Mouse (Mus musculus) MEL-GATA-1-ER (cell line): ENCODE results near the gene Tnfrsf13c.

ENCODE experiments used
- DNase-seq: peaks from one replicate; pipeline ENCODE4 v3.0.0-alpha.2; 2012; ENCODE audit warnings: low read depth; ENCODE audit errors: extremely low read depth

Gene Tnfrsf13c

DNA sequence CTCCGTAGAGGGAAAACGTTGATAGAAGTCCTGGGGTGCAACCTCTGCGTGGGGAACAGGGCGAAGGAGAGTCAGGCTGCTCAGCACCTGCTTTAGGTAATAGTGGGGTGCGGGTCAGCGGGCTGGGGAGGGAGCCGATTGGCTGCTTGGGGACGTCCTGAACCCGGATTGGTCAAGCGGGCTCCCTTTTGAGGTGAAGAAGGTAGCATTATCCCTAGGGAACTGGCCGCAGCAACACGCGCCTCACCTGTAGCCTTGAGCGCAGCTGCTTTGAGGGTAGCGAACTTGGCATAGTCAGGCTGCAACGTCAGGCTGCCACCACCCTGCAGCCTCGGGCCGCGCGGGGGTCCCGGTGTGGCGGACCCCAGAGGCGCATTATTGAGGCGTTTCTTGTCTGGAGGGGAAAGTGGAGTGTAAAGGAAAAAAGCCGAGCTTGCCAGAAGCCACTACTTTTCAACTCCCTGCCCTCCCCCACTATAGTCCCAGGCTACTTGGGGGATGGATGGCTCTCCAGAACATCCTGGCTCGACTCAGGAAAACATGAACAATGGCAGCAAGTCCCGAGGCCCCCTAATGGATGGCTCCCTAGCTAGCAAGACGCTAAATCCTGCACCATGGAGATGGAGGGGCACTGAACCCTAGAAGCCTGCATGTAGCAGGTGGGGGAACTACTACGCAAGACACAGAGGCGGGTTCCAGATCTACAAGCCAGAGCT lies 16.5 kb downstream of the Tnfrsf13c start:
- DNase-seq: no peak

DNA sequence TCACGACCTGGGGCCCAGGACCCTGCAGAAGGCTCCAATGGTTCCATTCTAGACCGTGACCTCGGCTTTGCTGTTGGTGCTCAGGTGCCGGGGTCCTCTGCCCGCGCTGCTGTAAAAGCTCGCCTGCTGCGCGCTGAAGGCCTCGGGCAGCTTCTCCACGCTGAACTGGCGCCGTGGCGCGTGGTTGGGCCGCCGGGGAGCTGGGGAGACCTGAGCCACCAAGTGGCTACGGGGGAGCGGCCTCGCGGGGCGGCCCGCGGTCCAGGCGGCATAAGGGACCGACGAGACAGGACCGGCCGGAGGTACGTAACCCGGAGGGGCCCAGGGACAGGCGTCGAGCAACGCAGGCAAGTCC lies 17.1 kb downstream of the Tnfrsf13c start:
- no peak for DNase-seq

DNA sequence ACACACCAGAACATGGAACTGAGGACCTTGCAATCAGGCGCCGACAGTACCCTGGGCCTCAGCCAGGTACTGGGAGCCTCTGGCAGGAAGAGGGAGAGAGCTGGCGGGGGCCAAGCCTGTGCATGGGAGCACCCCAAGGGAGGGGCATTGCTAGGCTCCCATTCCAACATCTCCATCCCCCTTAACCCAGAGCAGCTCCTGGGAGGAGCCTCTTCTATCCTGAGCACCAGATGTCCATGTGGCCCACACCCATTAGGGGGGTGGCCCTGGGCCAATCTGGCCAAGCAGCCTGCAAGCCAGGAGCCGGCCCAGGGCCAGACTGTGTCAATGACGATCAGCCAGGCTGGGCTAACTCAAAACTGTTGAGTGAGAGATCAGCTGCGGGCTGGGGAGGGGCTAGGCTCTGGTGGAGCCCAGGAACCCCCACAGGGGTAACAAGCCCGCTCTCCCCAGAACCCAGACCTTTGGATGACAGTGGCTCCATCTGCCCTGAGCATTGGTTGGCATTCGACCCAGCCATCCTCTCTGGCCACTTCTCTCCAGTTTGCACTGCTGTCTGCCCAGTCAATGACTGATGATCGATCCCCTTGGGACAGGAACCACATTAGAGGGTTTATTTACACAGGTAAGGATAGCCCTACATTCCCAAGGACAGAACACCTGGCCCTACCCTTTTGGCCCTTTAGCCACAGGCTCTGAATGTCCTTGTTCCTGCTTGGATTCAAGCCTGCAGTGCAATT lies 17.6 kb downstream of the Tnfrsf13c start:
- DNase-seq: no peak

DNA sequence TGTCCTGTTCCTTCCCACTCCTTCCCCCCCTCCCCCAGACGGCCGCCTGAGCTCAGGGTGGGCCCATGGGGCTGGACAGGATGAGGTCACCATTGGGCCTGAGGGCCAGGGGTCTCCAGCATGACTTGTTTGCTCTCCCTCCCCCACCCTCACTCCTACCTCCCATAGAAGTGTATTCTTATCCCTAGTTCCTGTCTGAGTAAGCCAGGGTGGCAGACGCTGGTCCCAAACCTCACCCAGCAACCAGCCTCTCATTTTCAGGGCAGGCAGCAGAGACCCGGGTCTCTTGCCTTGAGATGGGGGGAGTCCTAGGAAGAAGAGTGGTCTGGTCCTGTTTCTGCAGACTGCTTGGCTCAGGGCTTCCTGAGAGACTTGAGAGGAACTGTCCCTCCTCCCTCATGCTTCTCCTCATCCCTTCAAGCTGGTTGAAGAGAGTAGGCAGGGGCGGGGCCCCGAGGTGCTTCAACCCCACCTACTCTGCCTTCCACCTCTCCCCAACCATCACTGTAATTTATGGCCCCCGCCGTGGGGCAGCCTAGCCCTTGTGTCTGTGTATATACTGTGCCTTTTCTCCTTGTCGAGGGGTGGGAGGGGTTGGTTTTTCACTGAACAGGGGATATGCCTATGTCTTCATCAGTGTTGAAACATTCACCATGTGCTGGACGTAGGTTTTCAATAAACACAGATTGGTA lies 19.3 kb downstream of the Tnfrsf13c start:
- DNase-seq: no peak

DNA sequence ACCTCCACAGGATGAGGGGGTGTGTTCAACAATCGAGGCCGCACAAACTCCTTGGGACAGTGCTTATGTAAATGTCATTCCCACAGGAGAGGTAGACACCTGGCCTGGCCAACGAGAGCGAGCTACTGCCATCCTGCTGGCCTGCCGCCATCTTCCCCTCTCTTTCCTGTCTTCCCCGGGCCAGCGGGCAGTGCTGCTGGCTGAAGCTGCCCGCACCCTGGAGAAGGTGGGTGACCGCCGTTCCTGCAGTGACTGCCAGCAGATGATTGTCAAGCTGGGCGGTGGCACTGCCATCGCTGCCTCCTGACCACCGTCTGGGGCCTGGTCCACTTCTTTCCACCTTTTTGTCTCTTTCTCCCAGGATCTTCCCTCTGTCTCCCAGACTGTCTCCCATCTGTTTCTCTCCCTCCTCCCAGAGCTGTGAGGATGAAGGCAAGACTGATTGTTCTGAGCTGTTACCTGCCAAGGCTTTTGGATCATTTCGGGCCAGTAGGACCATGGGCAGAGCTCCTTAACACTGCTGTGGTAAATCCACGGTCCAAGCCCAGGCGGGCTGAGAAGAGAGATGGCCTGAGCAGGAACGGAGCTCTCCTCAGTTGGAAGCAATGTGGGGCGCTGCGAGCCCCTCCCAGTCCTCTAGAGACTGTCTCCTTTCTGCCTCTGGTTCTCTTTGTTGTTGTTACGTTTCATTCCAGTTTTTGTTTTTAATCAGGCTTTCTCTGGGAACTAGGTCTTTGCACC lies 20.4 kb downstream of the Tnfrsf13c start:
- DNase-seq: no peak

DNA sequence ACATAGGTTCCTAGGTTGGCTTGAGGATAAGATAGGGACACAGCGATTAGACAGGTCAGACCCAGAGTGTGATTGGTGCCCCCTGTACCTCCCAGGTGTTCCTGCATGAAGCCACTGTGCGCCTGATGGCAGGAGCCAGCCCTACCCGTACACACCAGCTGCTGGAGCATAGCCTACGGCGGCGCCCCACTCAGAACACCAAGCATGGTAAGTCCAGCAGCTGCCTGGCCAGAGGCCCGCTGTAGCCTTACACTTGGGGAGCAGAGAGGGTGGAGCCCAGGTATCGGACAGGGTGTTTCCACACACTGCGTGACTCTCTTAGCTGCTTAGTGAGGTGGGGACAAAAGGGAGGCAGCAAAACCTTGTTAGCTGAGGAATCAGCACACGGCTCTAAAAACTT lies 21.1 kb downstream of the Tnfrsf13c start:
- no peak for DNase-seq

DNA sequence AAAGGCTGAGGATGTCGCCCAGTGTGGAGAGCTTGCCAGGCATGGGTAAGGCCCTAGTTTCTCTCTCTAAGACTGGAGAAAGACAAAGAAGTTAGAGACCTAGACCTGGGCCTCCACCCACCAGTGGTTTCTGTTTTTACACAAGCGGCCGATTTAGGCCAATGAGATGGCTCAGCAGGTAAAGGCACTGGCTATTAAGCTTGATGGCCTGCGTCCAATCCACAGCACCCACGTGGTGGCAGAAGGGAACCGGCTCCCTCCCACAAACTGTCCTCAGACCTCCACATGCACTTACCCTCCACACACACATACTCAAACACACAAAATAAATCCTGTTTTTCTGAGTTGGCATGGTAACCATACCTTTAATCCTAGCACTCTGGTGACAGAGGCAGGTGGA lies 22.1 kb downstream of the Tnfrsf13c start:
- no peak for DNase-seq

DNA sequence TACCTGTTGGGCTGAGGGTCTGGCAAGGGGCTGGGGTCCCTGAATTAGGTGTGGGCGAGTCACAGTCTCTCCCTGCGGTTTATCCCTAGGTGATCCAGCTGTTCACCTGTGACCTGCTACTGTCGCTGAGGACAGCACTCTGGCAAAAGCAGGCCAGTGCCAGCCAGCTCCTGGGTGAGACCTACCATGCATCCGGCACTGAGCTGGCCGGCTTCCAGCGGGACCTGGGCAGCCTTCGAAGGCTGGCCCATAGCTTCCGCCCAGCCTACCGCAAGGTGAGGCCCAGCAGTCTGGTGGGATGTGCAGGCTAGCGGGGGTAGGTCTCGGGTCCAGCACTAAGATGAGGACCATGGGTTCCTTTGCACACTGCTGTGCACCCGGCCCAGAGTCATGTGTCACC lies 24.6 kb downstream of the Tnfrsf13c start:
- DNase-seq: no peak

DNA sequence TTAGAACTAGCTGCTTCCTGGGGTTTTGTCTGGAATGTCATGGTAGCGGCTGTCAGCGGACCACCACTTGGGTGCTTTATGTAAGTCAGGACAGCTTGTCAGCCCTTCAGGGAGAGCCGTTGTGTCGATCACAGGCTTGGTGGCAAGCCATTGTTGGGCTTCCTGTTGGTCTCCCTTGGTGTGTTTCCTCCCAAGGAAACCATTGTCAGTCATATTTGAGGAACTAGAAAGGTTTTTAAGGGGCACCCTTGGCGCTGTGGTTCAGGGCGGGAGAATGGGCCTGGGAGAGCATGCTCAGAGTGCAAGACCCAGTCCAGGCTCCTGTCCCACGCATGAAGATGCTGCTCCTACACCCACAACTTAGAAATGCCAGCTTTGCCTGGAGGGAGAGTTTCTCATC lies 25.8 kb downstream of the Tnfrsf13c start:
- DNase-seq: no peak

DNA sequence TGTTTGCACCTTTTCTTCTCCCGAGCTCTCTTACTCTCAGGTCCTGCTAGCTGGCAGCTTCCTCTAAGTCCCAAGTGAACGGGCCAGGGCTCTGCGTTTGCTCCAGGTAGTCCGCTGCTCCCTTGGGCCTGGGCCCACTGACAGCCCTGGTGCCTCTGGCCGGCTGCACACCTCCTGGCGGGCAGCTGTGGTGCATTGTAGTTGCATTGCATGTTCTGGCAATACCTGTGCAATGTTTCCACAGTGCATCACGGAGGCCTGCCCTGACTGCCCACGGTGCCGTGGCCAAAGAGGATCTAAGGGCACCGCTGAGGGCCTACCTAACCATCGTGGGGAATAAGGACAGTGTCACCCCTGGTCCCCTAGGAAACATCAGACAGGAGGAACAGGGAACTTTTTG lies 26.2 kb downstream of the Tnfrsf13c start:
- no peak for DNase-seq

DNA sequence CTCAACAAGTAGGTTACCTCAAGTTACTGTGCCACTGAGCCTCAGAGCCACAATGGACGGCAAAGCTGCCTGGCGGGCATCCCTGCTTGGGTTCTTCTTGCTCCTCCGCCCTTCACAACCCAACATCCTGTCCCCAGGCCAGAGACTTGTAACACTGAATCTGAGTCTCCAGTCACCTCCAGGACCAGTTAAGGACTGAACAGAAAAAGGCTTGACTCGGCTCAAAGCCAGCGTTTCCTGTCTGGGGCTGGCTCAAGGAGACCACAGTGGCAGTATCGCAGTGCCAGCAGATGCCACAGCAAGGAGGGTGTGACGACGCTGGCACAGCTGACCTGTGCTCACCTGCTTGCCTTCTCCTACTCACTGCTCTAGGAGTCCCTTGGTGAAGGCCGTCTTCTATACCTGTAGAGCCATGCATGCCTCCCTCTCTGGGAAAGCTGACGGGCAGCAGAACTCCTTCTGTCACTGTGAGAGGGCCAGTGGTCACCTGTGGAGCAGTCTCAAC lies 26.9 kb downstream of the Tnfrsf13c start:
- DNase-seq: no peak

DNA sequence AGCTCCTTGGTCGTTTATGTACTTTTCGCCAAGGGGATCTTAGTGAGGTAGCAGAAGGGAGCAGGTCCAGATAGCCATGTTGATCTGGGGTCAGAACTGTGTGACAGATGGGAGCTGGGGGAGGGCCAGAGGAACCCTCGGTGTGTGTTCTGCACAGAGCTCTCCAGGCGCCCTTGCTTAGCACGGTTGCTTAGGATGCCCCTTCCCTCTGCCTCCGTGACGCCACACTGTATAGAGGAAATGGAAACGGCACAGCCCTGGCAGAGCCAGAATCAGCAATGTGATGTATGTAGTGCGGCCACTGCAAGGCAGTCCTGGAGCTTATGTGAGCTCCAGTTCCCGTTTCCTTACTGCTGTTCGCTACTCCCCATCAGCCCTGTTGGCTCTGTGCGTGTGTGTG lies 27.9 kb downstream of the Tnfrsf13c start:
- DNase-seq: no peak

DNA sequence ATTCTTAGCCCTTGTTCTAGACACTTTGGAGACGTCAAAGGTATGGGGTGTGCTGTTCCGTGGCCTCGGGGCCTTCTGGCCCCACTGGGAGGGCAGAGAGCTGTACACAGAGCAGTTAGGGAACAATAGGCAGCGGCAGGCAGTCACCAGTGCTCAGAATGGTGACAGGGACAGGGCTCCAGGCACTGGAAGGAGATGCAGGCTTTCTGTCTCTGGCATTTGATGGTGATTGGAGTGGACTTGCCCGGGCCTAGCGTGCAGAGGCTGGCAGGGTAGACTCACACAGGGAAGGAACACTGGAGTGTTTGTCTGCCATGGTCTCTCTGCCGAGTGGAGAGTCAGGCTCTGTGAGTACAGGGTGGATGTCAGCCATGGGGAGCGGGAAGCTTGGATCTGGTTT lies 31.6 kb downstream of the Tnfrsf13c start:
- no peak for DNase-seq

DNA sequence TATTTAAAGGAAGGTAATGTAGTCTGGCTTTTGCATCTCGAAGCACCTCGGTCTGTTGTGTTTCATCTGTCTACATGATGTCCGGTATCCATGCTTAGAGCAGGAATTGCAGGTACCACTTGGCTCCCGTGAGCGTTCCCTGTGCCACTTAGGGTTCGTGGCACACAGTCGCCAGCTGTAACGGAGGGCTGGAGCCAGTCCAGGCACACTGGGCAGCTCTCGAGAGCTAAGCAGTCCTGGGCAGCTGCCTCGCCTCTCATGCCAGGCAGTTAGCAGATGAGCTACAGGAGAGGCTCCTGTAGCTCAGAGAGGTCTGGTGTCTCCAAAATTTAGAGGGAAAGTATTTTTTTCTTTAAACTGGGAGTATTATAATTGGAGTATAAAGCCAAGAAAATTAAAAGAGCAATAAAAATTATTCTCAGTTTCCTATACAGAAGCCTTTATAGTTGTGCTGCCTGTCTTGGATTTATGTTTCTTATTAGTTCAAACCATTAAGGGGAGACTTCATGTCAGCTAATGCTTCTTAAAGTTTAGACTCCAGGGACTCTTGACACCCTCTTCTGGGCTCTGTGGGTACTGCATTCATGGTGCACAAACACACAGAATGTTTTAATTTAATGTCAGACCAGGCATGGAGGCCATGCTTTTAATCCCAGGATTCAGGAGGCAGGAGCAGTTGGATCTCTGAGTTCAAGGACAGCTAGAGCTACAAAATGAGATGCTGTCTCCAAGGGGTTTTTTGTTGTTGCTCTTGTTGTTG lies 35.5 kb downstream of the Tnfrsf13c start:
- DNase-seq: peak; percentile 39

DNA sequence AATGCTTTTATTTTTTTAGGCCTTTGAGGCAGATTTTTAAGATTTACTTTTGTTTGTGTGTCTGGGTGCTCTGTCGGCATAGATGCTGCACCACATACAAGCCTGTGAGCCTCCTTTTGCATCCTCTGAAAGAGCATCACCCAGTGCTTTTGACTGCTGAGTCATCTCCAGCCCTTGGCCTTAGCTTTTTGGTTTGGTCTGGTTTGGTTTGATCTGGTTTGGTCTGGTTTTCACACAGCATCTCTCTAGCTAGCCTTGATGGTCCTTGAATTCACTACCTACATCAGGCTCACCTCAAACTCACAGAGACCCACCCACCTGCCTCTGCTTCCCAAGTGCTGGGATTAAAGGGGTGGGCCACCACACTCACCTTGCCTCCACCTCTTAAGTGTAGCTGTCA lies 36.2 kb downstream of the Tnfrsf13c start:
- no peak for DNase-seq

DNA sequence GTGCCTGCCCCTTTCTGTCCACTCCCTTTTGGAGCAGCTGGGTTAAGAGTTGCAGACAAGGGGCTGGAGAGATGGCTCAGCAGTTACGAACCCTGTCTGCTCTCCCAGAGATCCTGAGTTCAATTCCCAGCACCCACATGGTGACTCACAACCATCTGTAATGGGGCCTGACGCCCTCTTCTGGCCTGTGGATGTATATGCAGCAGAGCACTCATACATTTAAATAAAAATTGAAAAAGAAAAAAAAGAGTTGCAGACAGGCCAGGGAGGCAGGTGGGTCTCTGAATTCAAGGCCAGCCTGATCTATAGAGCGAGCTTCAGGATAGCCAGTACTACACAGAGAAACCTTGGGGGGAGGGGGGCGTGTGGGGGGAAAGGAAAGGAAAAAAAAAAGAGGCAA lies 36.8 kb downstream of the Tnfrsf13c start:
- no peak for DNase-seq

DNA sequence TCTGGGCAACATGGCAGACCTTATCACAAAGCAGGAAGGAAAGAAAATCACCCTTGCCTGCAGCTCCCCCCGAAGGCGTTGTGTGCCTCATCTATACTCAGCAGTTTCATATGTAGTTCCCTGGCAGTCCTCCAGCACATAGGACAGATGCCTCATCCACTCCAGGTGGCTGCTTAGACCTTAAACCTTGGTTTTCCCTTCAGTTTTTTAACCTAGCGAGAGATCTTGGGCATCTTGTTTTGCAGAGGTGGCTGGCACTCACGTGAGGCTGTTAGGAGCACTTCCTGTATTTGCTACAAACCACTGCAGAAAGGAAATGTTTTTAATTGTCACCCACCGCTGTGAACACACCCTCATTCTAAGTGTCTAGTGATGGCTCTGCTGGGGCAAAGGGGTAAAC lies 37.2 kb downstream of the Tnfrsf13c start:
- DNase-seq: no peak

DNA sequence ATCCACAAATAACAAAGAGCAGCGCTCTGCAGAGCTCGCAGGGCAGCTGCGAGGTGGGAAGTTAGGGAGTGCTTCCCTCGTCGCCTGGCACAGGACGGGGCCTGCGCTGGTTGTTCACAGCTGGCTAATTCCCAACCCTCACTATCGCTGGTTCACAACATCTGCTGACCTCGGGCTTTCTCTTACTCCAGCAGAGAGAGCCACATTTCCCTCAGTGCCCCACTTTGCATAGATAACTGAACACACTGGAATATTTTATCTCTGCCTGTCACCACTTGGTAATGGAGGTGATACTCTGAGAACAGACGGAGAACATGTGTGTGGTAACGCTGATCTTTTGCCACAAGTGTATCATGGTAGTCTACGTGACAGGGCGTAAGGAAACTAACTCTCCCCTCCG lies 38.0 kb downstream of the Tnfrsf13c start:
- no peak for DNase-seq

DNA sequence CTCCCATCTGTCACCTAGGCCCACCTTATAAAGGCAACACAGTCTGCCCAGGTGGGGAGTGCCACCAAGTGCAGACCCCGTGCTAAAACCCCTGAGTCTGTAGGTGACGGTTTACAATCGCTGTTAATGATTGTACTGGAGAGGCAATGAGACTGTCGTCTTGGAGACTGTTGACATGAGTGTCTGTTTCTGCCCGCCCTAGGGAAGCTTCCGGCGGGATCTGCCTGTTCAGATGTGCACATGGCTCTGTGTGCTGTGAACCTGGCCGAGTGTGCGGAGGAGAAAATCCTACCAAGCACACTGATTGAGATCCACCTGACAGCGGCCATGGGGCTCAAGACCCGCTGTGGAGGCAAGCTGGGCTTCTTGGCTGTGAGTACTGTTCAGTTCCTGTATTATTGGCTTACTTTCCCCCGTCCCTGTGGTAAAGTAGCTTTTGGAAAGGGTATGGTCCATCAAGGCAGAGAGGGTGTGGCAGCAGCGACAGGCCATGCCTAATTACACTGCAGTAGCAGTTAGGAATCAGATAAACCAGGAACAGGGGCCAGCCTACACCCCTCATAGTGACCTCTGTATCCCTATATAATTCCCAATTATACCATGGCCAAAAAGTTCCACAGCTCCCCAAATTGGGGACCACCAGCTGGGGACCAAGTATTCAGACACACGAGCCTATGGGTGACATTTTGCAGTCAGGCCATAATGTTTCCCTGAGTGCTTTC lies 38.9 kb downstream of the Tnfrsf13c start:
- DNase-seq: no peak

DNA sequence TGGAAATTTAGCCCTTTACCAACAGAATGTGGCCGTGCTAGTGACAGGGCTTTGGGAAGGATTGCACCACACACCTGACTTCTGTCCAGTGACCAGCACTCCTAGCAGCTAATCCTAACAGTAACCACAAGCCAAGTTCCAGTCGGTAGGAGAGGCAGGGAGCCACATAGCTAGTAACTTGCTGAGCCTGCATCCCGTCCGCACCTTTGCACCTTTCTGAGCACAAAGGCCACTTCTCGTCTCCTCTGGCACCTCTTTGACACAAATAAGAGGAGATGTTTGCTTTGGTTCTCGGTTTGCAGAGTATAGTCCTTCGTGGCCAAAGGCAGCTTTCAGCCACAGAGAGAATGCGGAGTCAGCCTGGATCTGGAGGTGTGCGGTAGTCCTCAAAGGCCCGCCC lies 39.5 kb downstream of the Tnfrsf13c start:
- DNase-seq: no peak
